17 mouse cellular contexts compared by ENCODE assay signal in genomic region chr2:117364056-117364455, GRCm38 (mm10).
"Had no signal": no experiment of that assay in that cellular context is flagged by ENCODE, and none has a peak within 500 bp of the region (broad histone marks: within the 10 kb centered on the region; RNA-seq: fewer than 3 reads in every experiment).

No protein-coding gene starts in this region.

- ATAC-seq: lung, postnatal 0 days; midbrain, embryonic 13.5 days; midbrain, embryonic 15.5 days had no signal

- H3K27ac ChIP-seq: lung, embryonic 15.5 days; macrophage; midbrain, embryonic 13.5 days; midbrain, embryonic 15.5 days; neural tube, embryonic 12.5 days; stomach, embryonic 15.5 days; stomach, postnatal 0 days had no signal

- H3K4me2 ChIP-seq: lung, embryonic 15.5 days; midbrain, embryonic 11.5 days; midbrain, embryonic 13.5 days; midbrain, embryonic 15.5 days; neural tube, embryonic 12.5 days; stomach, embryonic 15.5 days had no signal

- H3K4me1 ChIP-seq: lung, embryonic 15.5 days; megakaryocyte, embryonic 14.5 days; midbrain, embryonic 13.5 days; midbrain, embryonic 15.5 days; neural tube, embryonic 12.5 days; stomach, embryonic 15.5 days had no signal

- H3K27me3 ChIP-seq: lung, embryonic 15.5 days; midbrain, embryonic 13.5 days; midbrain, embryonic 15.5 days; neural tube, embryonic 12.5 days; stomach, embryonic 15.5 days had no signal

- H3K9ac ChIP-seq: lung, embryonic 15.5 days; midbrain, embryonic 13.5 days; midbrain, embryonic 15.5 days; neural tube, embryonic 12.5 days; stomach, embryonic 15.5 days had no signal

- H3K4me3 ChIP-seq: lung, embryonic 15.5 days; megakaryocyte, embryonic 14.5 days; midbrain, embryonic 13.5 days; midbrain, embryonic 15.5 days; neural tube, embryonic 12.5 days; stomach, embryonic 15.5 days had no signal

- H3K36me3 ChIP-seq: lung, embryonic 15.5 days; midbrain, embryonic 13.5 days; midbrain, embryonic 15.5 days; neural tube, embryonic 12.5 days; stomach, embryonic 15.5 days had no signal

- H3K9me3 ChIP-seq: lung, embryonic 15.5 days; megakaryocyte, embryonic 14.5 days; midbrain, embryonic 13.5 days; midbrain, embryonic 15.5 days; neural tube, embryonic 12.5 days; stomach, embryonic 15.5 days had no signal

- DNase-seq: lung, adult 2 months; lung, postnatal 14 days; lung, postnatal 36 days; right cerebral cortex, postnatal 14 days; thymus, adult 2 months; thymus, postnatal 25 days; thymus, postnatal 4 days had no signal
